Mouse (Mus musculus) stomach, embryonic 16.5 days (tissue): Measurements from ENCODE around the gene Wdhd1. TPM values are rescaled to one million over a fixed set of nuclear protein-coding genes. Genes with fewer than 3 reads are reported as not detected.

Experiments
- ATAC-seq: fragments of 200-750 bp; cut with Nextera tagmentation; 2 replicates; pipeline ENCODE4 v1.8.0; 2017; ENCODE audit warnings: moderate number of reproducible peaks, moderate TSS enrichment; ENCODE audit not compliant: insufficient read depth, low FRiP score
- H3K27ac ChIP-seq: fragments of 300-500 bp; sonication (generic); 2 replicates; pipeline ENCODE4 v1.5.1; 2014; ENCODE audit warnings: low read length
- H3K27me3 ChIP-seq: fragments of 300-500 bp; sonication (generic); 2 replicates; pipeline ENCODE4 v1.6.1; 2014; ENCODE audit warnings: low read length, control low read depth, mixed read lengths; ENCODE audit not compliant: control insufficient read depth, insufficient read depth
- H3K36me3 ChIP-seq: fragments of 300-500 bp; sonication (generic); 2 replicates; pipeline ENCODE4 v1.6.1; 2014; ENCODE audit warnings: low read length; ENCODE audit not compliant: control insufficient read depth, insufficient read depth
- H3K4me1 ChIP-seq: fragments of 300-500 bp; sonication (generic); 2 replicates; pipeline ENCODE4 v1.6.1; 2014; ENCODE audit warnings: low read length, control low read depth, mixed read lengths; ENCODE audit not compliant: control insufficient read depth, insufficient read depth
- H3K4me2 ChIP-seq: fragments of 300-500 bp; sonication (generic); 2 replicates; pipeline ENCODE4 v1.6.1; 2014; ENCODE audit warnings: low read depth, low read length, mixed read lengths
- H3K4me3 ChIP-seq: fragments of 300-500 bp; sonication (generic); replicated peaks from 2 replicates; pipeline ENCODE4 v1.5.1; 2014; ENCODE audit warnings: mild to moderate bottlenecking, low read length
- H3K9ac ChIP-seq: fragments of 300-500 bp; sonication (generic); 2 replicates; pipeline ENCODE4 v1.6.1; 2014; ENCODE audit warnings: low read length
- H3K9me3 ChIP-seq: fragments of 300-500 bp; sonication (generic); replicated peaks from 2 replicates; pipeline ENCODE4 v1.6.1; 2016; ENCODE audit warnings: low read length, control low read depth; ENCODE audit not compliant: control insufficient read depth
- WGBS: fragments of 180-500 bp; shearing (Covaris S2); extraction: QIAGEN DNeasy Blood & Tissue Kit; methylation state at CpG from one replicate; pipeline ENCODE4 v1.1.7; 2014; 5-methylcytosine and 5-hydroxymethylcytosine counted together
- polyA plus RNA-seq: library from polyadenylated mRNA; unstranded; fragments of >200 nt; fragmentation: Nextera tagmentation; extraction: Ambion mirVana; gene quantifications from 2 replicates; pipeline ENCODE4 v1.2.1, GENCODE M21; 2015

Wdhd1 gene
- polyA plus RNA-seq, 1 experiment from 2014 or later: 25.6 TPM

DNA sequence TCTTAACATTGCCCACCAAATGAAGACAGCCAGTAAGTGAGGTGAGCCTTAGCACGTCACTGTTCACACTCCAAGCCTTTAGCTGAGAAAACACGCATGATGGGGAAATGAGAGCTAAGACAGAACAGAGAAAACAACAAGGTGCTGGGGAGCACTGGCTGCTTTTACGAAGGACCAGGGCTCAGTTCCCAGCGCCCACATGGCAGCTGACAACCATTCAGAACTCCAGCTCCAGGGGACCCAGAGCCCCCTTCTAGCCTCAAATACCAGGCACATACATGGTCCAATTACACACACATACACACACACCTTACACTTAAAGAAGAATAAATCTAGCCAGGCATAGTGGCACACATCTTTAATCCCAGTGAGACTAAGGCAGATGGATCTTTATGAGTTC lies 7.6 kb downstream of the Wdhd1 start:
- Histone ChIP-seq H3K4me2 (no peak overlapping the region), H3K27me3 (no peaks in the 10 kb centered on the region), H3K4me3 (no peak overlapping the region), H3K9me3 (no peaks in the 10 kb centered on the region), H3K4me1 (no peaks in the 10 kb centered on the region), H3K9ac (no peak overlapping the region), H3K36me3 (peaks cover 10% of the 10 kb centered on the region), H3K27ac (no peak overlapping the region)
- 95% methylated on average over 4 of the region's 4 CpGs for WGBS
- ATAC-seq: no peak

DNA sequence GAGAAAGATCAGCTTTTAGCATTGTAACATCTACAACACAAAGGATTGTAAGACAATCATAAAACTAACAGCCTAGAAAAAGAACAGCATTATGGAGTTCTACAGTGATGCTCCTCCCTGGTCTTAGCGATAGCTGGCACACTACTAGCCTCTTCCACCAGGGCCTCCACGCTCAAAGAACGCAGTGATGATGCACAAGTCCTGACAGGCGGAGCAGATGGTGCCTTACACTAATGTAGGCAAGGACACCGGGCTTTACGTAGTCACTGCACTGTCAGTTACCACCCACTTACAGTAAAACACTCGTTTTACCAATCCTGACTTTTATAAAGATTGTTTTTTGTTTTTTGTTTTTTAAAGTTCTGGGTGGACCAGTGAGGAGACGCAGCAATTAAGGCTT lies 10.8 kb downstream of the Wdhd1 start:
- Histone ChIP-seq H3K36me3 (peaks cover 13% of the 10 kb centered on the region), H3K9me3 (no peaks in the 10 kb centered on the region), H3K9ac (no peak overlapping the region), H3K4me3 (no peak overlapping the region), H3K4me1 (no peaks in the 10 kb centered on the region), H3K4me2 (no peak overlapping the region), H3K27me3 (no peaks in the 10 kb centered on the region), H3K27ac (no peak overlapping the region)
- no peak for ATAC-seq
- 94% methylated on average over 8 of the region's 8 CpGs for WGBS

DNA sequence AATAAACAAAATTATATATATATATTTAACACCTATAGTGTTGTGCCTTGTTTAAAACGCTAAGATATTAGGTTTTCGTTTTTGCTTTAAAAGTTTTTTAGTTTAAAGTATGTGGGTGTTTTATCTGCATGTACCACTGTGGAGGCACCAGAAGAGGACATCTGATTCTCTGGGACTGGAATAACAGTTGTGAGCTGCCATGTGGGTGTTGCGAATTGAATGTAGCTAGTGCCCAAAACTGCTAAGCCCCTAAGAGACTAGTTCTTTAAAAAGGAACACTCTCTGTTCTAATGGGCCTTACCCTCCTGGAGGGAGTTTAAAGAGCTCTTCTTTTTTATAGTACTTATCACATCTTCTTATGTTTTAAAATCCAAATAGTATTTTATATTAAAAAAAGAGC lies 11.8 kb downstream of the Wdhd1 start:
- no peak for ATAC-seq
- Histone ChIP-seq H3K27me3 (no peaks in the 10 kb centered on the region), H3K27ac (no peak overlapping the region), H3K4me3 (no peak overlapping the region), H3K9me3 (no peaks in the 10 kb centered on the region), H3K9ac (no peak overlapping the region), H3K36me3 (peaks cover 13% of the 10 kb centered on the region), H3K4me2 (no peak overlapping the region), H3K4me1 (no peaks in the 10 kb centered on the region)
- 95% methylated on average over 3 of the region's 3 CpGs for WGBS

DNA sequence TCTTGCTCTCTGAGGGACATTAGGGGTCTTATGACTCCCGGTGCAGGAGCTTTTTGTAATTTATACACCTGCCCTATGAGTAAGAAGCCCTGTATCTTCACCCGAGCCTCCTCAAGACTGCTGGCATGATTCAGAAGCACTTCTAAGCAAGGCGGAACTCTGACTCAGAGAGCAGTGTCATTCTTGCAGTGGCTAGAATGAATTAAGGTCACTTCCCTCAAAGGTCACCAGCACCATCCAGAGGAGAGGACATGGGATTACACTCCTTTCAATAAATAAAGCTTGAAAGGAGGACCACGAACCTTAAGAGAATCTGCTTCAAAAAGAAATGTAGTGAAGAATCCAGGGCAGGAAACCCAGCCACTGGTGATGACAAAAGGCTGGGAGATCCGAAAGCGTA lies 26.8 kb downstream of the Wdhd1 start:
- WGBS: 86% methylated on average over 6 of the region's 6 CpGs
- Histone ChIP-seq H3K4me1 (no peaks in the 10 kb centered on the region), H3K36me3 (no peaks in the 10 kb centered on the region; the same call in 1 of the 2 replicates), H3K9me3 (no peaks in the 10 kb centered on the region), H3K27me3 (no peaks in the 10 kb centered on the region), H3K4me2 (no peak overlapping the region), H3K4me3 (no peak overlapping the region), H3K27ac (no peak overlapping the region), H3K9ac (no peak overlapping the region)
- ATAC-seq: no peak

DNA sequence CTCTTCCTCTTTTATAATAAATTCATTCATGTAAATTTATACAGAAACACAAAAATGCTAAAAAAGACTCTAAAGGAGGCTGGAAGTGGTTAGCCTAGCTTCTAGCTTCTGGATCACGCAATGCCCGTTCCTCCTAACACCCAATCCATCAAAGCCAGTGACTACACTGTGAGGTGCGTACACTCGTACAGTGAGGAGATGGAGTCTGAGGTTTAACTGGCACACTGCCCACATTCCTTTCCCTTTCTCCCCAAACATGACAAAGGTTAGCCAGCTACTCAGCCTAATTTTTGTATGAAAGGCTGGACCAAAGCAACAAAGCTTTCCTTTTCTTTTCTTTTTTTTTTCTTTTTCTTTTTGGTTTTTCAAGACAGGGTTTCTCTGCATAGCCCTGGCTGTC lies 33.9 kb downstream of the Wdhd1 start:
- Histone ChIP-seq H3K9me3 (no peaks in the 10 kb centered on the region), H3K4me1 (no peaks in the 10 kb centered on the region), H3K4me2 (no peak overlapping the region), H3K9ac (no peak overlapping the region), H3K27ac (no peak overlapping the region), H3K27me3 (no peaks in the 10 kb centered on the region), H3K4me3 (no peak overlapping the region), H3K36me3 (peaks cover 7% of the 10 kb centered on the region; the same call in 1 of the 2 replicates)
- ATAC-seq: no peak
- WGBS: 38% methylated on average over 4 of the region's 4 CpGs

DNA sequence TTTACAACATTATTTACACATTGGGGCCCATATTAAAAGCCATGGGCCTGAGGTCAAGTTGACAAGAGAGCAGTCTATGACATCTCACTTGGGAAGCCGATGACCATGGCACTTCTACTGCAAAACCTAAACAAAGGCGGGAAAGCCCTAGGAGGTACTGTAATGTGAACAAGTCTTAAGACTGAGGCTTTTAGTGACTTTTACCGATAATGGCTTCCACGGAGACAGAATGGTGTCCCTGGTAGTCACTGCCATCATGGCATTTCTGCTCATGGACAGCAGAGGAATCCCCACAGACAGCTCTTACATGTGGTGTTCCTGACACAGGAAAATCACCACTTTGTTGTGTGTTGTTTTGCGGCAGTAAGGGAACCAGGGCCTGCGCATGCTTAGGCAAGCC lies 35.6 kb downstream of the Wdhd1 start:
- Histone ChIP-seq H3K27me3 (no peaks in the 10 kb centered on the region), H3K4me1 (no peaks in the 10 kb centered on the region), H3K27ac (no peak overlapping the region), H3K9ac (no peak overlapping the region), H3K4me3 (no peak overlapping the region), H3K4me2 (no peak overlapping the region), H3K9me3 (no peaks in the 10 kb centered on the region), H3K36me3 (peaks cover 7% of the 10 kb centered on the region; the same call in 1 of the 2 replicates)
- 88% methylated on average over 6 of the region's 6 CpGs for WGBS
- no peak for ATAC-seq

DNA sequence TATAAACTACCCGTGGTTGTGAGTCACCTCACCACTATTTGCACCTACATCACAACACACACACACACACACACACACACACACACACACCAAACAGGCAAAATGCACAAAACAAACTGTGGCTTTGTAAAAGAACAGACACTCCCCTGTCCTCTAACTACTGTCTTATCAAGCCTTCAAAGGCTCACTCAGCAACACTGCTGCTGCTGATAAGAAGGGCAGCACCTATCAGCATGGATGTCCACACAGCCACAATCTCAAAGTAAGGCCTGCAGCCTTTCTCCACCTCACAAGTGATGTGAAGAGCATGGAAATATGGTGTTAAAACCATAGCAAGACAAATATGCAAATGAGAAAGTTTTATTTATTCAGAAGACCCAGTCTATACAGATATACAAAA lies 36.1 kb downstream of the Wdhd1 start:
- Histone ChIP-seq H3K4me3 (no peak overlapping the region), H3K36me3 (peaks cover 7% of the 10 kb centered on the region; the same call in 1 of the 2 replicates), H3K9ac (no peak overlapping the region), H3K27ac (no peak overlapping the region), H3K4me1 (no peaks in the 10 kb centered on the region), H3K9me3 (0 out of 2 replicates have a peak, but pooled peaks cover 4% of the 10 kb centered on the region), H3K4me2 (no peak overlapping the region), H3K27me3 (no peaks in the 10 kb centered on the region)
- ATAC-seq: 0 out of 2 replicates have a peak, but pooled peaks have one; percentile 44
- 71% methylated on average over 1 of the region's 1 CpGs for WGBS

DNA sequence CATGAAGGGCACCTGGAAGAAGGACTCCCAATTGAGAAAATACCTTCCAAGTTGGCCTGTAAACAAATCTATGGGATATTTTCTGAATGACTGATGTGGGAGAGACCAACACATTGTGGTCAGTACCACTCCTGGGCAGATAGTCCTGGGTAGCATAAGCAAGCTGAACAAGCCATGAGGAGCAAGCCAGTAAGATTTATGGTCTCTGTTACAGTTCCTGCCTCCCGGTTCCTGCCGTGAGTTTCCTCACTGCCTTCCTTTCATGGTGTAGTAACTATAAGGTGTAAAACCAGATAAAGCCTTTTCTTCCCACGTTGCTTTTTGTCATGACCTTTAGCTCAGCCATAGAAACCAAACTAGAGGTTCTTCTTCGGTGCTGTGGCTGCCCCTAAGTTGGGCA lies 39.4 kb downstream of the Wdhd1 start:
- H3K27ac ChIP-seq: no peak overlapping the region
- H3K4me3 ChIP-seq: no peak overlapping the region
- H3K27me3 ChIP-seq: no peaks in the 10 kb centered on the region
- 0 out of 2 replicates have a peak, but pooled peaks cover 7% of the 10 kb centered on the region for H3K9me3 ChIP-seq
- 81% methylated on average over 4 of the region's 4 CpGs for WGBS
- H3K4me1 ChIP-seq: no peaks in the 10 kb centered on the region
- ATAC-seq: no peak
- no peaks in the 10 kb centered on the region for H3K36me3 ChIP-seq
- H3K4me2 ChIP-seq: no peak overlapping the region
- no peak overlapping the region for H3K9ac ChIP-seq

DNA sequence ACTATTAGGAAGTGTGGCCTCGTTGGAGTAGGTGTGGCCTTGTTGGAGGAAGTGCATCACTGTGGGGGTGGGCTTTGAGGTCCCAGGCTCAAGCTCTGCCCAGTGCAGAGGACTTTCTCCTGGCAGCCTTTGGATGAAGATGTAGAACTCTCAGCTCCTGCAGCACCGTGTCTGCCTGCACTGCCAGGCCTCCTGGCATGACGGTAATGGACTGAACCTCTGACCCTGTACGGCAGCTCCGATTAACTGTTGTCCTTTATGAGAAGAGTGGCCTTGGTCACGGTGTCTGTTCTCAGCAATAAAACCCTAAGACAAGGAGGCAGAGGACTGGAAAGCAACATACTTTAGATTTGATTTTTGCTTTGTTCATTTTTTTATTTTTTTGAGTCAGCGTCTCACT lies 40.2 kb downstream of the Wdhd1 start:
- H3K27me3 ChIP-seq: no peaks in the 10 kb centered on the region
- H3K36me3 ChIP-seq: no peaks in the 10 kb centered on the region
- no peak overlapping the region for H3K9ac ChIP-seq
- 0 out of 2 replicates have a peak, but pooled peaks cover 7% of the 10 kb centered on the region for H3K9me3 ChIP-seq
- no peak for ATAC-seq
- 93% methylated on average over 7 of the region's 7 CpGs for WGBS
- H3K4me2 ChIP-seq: no peak overlapping the region
- no peaks in the 10 kb centered on the region for H3K4me1 ChIP-seq
- no peak overlapping the region for H3K27ac ChIP-seq
- no peak overlapping the region for H3K4me3 ChIP-seq
